Mouse (Mus musculus): ENCODE results near the gene Nat8f2. TPM values are rescaled to one million over a fixed set of nuclear protein-coding genes. Genes with fewer than 3 reads are reported as not detected.
"Not testable (repeated sequence)": the region's sequence is repeated elsewhere in the genome, so short reads cannot be mapped to it uniquely, and the experiment has no call there.

Nat8f2 gene
- polyA plus RNA-seq (2016; fragmentation: Nextera tagmentation; extraction: Ambion mirVana): not detected in 2 replicates

GRCm38 (mm10) chr6:85869006-85869405 lies at the start of gene Nat8f2:
Gene Nat8f2, minus strand, starts transcription at chr6:85869158.
- H3K9me3 ChIP-seq; H3K27me3 ChIP-seq (ENCODE audit: insufficient read depth, poor library complexity, severe bottlenecking); H3K36me3 ChIP-seq; H3K27ac ChIP-seq; DNase-seq (ENCODE audit: low spot score); H3K4me3 ChIP-seq; H3K4me1 ChIP-seq (replicated peaks): not testable (repeated sequence)
- 87% methylated on average over 5 of the region's 5 CpGs for WGBS

- not testable (repeated sequence) for H3K4me3 ChIP-seq, H3K27ac ChIP-seq
- WGBS: 93% methylated on average over 3 of the region's 3 CpGs
Observed at GRCm38 (mm10) chr6:85918341-85918740, 49.4 kb upstream of the Nat8f2 start.

GRCm38 (mm10) chr6:85916596-85916995 lies 47.6 kb upstream of the Nat8f2 start:
- Histone ChIP-seq H3K4me3 (peak overlapping the region; percentile 66), H3K9me3 (no peaks in the 10 kb centered on the region), H3K36me3 (peaks cover 5% of the 10 kb centered on the region), H3K4me1 (replicated peaks) (peaks cover 17% of the 10 kb centered on the region), H3K27me3 (ENCODE audit: insufficient read depth, poor library complexity, severe bottlenecking) (no peaks in the 10 kb centered on the region), H3K27ac (peak overlapping the region; percentile 91)
- no peak for DNase-seq (ENCODE audit: low spot score)
- 83% methylated on average over 6 of the region's 6 CpGs for WGBS

More at GRCm38 (mm10) chr6:85918341-85918740, 49.4 kb upstream of the Nat8f2 start:
- peaks cover 17% of the 10 kb centered on the region for H3K4me1 ChIP-seq (replicated peaks)
- peaks cover 20% of the 10 kb centered on the region for H3K36me3 ChIP-seq
- not testable (repeated sequence) for H3K9me3 ChIP-seq; DNase-seq (ENCODE audit: low spot score); H3K27me3 ChIP-seq (ENCODE audit: insufficient read depth, poor library complexity, severe bottlenecking)

GRCm38 (mm10) chr6:85915539-85916513 lies 46.9 kb upstream of the Nat8f2 start, which contains the start of gene Nat8f1:
Gene Nat8f1, minus strand, starts transcription at chr6:85915687.
- H3K4me3 ChIP-seq: peak within 1 kb of the TSS; percentile 66
- peak; percentile 92 for DNase-seq (ENCODE audit: low spot score)
- under 1% methylated on average over 61 of the region's 61 CpGs for WGBS

GRCm38 (mm10) chr6:85915141-85915538 lies 46.2 kb upstream of the Nat8f2 start:
- 4% methylated on average over 11 of the region's 11 CpGs for WGBS
- no peaks in the 10 kb centered on the region for H3K36me3 ChIP-seq
- no peaks in the 10 kb centered on the region for H3K27me3 ChIP-seq (ENCODE audit: insufficient read depth, poor library complexity, severe bottlenecking)
- H3K27ac ChIP-seq: peak overlapping the region; percentile 91
- DNase-seq (ENCODE audit: low spot score): no peak
- no peaks in the 10 kb centered on the region for H3K9me3 ChIP-seq
- peaks cover 17% of the 10 kb centered on the region for H3K4me1 ChIP-seq (replicated peaks)
- H3K4me3 ChIP-seq: peak overlapping the region; percentile 66

More at GRCm38 (mm10) chr6:85915539-85916513, 46.9 kb upstream of the Nat8f2 start, which contains the start of gene Nat8f1:
- Histone ChIP-seq H3K4me1 (replicated peaks) (peaks cover 17% of the 10 kb centered on the region), H3K27ac (peak within 1 kb of the TSS; percentile 91)
- not testable (repeated sequence) for H3K27me3 ChIP-seq (ENCODE audit: insufficient read depth, poor library complexity, severe bottlenecking); H3K9me3 ChIP-seq; H3K36me3 ChIP-seq

- no peaks in the 10 kb centered on the region for H3K36me3 ChIP-seq
- 86% methylated on average over 3 of the region's 3 CpGs for WGBS
- H3K27me3 ChIP-seq (ENCODE audit: insufficient read depth, poor library complexity, severe bottlenecking): no peaks in the 10 kb centered on the region
- H3K9me3 ChIP-seq: no peaks in the 10 kb centered on the region
- DNase-seq (ENCODE audit: low spot score): no peak
- H3K4me3 ChIP-seq: no peak within 1 kb of the TSS
- no peak within 1 kb of the TSS for H3K27ac ChIP-seq
- peaks cover 16% of the 10 kb centered on the region for H3K4me1 ChIP-seq (replicated peaks)
Observed at GRCm38 (mm10) chr6:85911587-85911986, 42.6 kb upstream of the Nat8f2 start, which contains the start of gene Tprkb. Gene Tprkb, plus strand, starts transcription at chr6:85911865.

- Histone ChIP-seq H3K36me3 (no peaks in the 10 kb centered on the region), H3K4me3 (no peak overlapping the region), H3K27me3 (ENCODE audit: insufficient read depth, poor library complexity, severe bottlenecking) (no peaks in the 10 kb centered on the region), H3K9me3 (no peaks in the 10 kb centered on the region), H3K27ac (no peak overlapping the region), H3K4me1 (replicated peaks) (peaks cover 4% of the 10 kb centered on the region)
- 96% methylated on average over 1 of the region's 1 CpGs for WGBS
- no peak for DNase-seq (ENCODE audit: low spot score)
Observed at GRCm38 (mm10) chr6:85909704-85910103, 40.7 kb upstream of the Nat8f2 start.

GRCm38 (mm10) chr6:85908341-85908740 lies 39.4 kb upstream of the Nat8f2 start:
- no peak for DNase-seq (ENCODE audit: low spot score)
- Histone ChIP-seq H3K27ac (no peak overlapping the region), H3K4me3 (no peak overlapping the region), H3K27me3 (ENCODE audit: insufficient read depth, poor library complexity, severe bottlenecking) (no peaks in the 10 kb centered on the region), H3K36me3 (no peaks in the 10 kb centered on the region), H3K9me3 (no peaks in the 10 kb centered on the region), H3K4me1 (replicated peaks) (no peaks in the 10 kb centered on the region)
- 77% methylated on average over 3 of the region's 3 CpGs for WGBS

GRCm38 (mm10) chr6:85906911-85907351 lies 38.0 kb upstream of the Nat8f2 start:
- H3K4me3 ChIP-seq; H3K27ac ChIP-seq; H3K36me3 ChIP-seq; H3K9me3 ChIP-seq; H3K4me1 ChIP-seq (replicated peaks); H3K27me3 ChIP-seq (ENCODE audit: insufficient read depth, poor library complexity, severe bottlenecking); DNase-seq (ENCODE audit: low spot score): not testable (repeated sequence)
- WGBS: 59% methylated on average over 2 of the region's 2 CpGs

GRCm38 (mm10) chr6:85904642-85905061 lies 35.7 kb upstream of the Nat8f2 start, which contains the start of gene Nat8f4:
Gene Nat8f4, minus strand, starts transcription at chr6:85904884.
- WGBS: 17% methylated on average over 20 of the region's 20 CpGs
- DNase-seq (ENCODE audit: low spot score): peak; percentile 59
- H3K4me1 ChIP-seq (replicated peaks); H3K9me3 ChIP-seq; H3K27me3 ChIP-seq (ENCODE audit: insufficient read depth, poor library complexity, severe bottlenecking); H3K36me3 ChIP-seq: not testable (repeated sequence)
- peak within 1 kb of the TSS; percentile 45; the same call in 1 of the 2 replicates for H3K27ac ChIP-seq
- H3K4me3 ChIP-seq: peak within 1 kb of the TSS; percentile 48

GRCm38 (mm10) chr6:85902303-85902702 lies 33.3 kb upstream of the Nat8f2 start:
- Histone ChIP-seq H3K27ac (no peak overlapping the region), H3K9me3 (no peaks in the 10 kb centered on the region), H3K4me1 (replicated peaks) (no peaks in the 10 kb centered on the region), H3K36me3 (no peaks in the 10 kb centered on the region), H3K27me3 (ENCODE audit: insufficient read depth, poor library complexity, severe bottlenecking) (no peaks in the 10 kb centered on the region), H3K4me3 (no peak overlapping the region)
- no peak for DNase-seq (ENCODE audit: low spot score)
- WGBS: 93% methylated on average over 2 of the region's 2 CpGs

GRCm38 (mm10) chr6:85898596-85899475 lies 29.9 kb upstream of the Nat8f2 start:
- not testable (repeated sequence) for DNase-seq (ENCODE audit: low spot score); H3K4me3 ChIP-seq
- 83% methylated on average over 7 of the region's 8 CpGs for WGBS

More at GRCm38 (mm10) chr6:85898596-85899475, 29.9 kb upstream of the Nat8f2 start:
- H3K9me3 ChIP-seq; H3K4me1 ChIP-seq (replicated peaks); H3K27me3 ChIP-seq (ENCODE audit: insufficient read depth, poor library complexity, severe bottlenecking); H3K36me3 ChIP-seq; H3K27ac ChIP-seq: not testable (repeated sequence)

Data from hindbrain, embryonic 10.5 days (tissue).